Mouse (Mus musculus) limb, embryonic 13.5 days (tissue): ENCODE measurements around the gene Snapc4. TPM values are rescaled to one million over a fixed set of nuclear protein-coding genes. Genes with fewer than 3 reads are reported as not detected.

ENCODE experiments used
- ATAC-seq: fragments of 200-750 bp; cut with Nextera tagmentation; 2 replicates; pipeline ENCODE4 v1.8.0; 2017; ENCODE audit warnings: low read depth, moderate number of reproducible peaks, moderate TSS enrichment; ENCODE audit not compliant: low FRiP score
- H3K27ac ChIP-seq: fragments of 300-500 bp; sonication (generic); 2 replicates; pipeline ENCODE4 v1.5.1; 2015; ENCODE audit warnings: inconsistent platforms, mild to moderate bottlenecking, moderate library complexity
- H3K27me3 ChIP-seq: fragments of 300-500 bp; sonication (generic); 2 replicates; pipeline ENCODE4 v1.6.1; 2015; ENCODE audit warnings: mild to moderate bottlenecking, inconsistent platforms
- H3K36me3 ChIP-seq: fragments of 300-500 bp; sonication (generic); 2 replicates; pipeline ENCODE4 v1.6.1; 2015; ENCODE audit warnings: inconsistent platforms, mild to moderate bottlenecking, moderate library complexity
- H3K4me1 ChIP-seq: fragments of 300-500 bp; sonication (generic); 2 replicates; pipeline ENCODE4 v1.6.1; 2015; ENCODE audit warnings: inconsistent platforms
- H3K4me2 ChIP-seq: fragments of 300-500 bp; sonication (generic); replicated peaks from 2 replicates; pipeline ENCODE4 v1.6.1; 2015; ENCODE audit warnings: inconsistent platforms, mild to moderate bottlenecking, moderate library complexity
- H3K4me3 ChIP-seq: fragments of 300-500 bp; sonication (generic); 2 replicates; pipeline ENCODE4 v1.5.1; 2015; ENCODE audit warnings: moderate library complexity, mild to moderate bottlenecking, inconsistent platforms
- H3K9ac ChIP-seq: fragments of 300-500 bp; sonication (generic); 2 replicates; pipeline ENCODE4 v1.6.1; 2015; ENCODE audit warnings: mild to moderate bottlenecking, inconsistent platforms
- H3K9me3 ChIP-seq: fragments of 300-500 bp; sonication (generic); 2 replicates; pipeline ENCODE4 v1.6.1; 2016; ENCODE audit warnings: inconsistent platforms
- WGBS: fragments of 180-500 bp; shearing (Covaris S2); methylation state at CpG from one replicate; pipeline ENCODE4 v1.1.7; 2015; 5-methylcytosine and 5-hydroxymethylcytosine counted together
- polyA plus RNA-seq: library from polyadenylated mRNA; unstranded; fragments of >200 nt; fragmentation: Nextera tagmentation; extraction: Ambion mirVana; gene quantifications from 2 replicates; pipeline ENCODE4 v1.2.1, GENCODE M21; 2015

Snapc4 gene
- polyA plus RNA-seq, 1 experiment from 2014 or later, result 36.1 TPM

GRCm38 (mm10) chr2:26367911-26368310, 12.5 kb downstream of the Snapc4 start:
- H3K27me3 ChIP-seq, result no peaks in the 10 kb centered on the region
- H3K4me3 ChIP-seq, result no peak overlapping the region
- ATAC-seq, result no peak
- no peak overlapping the region for H3K27ac ChIP-seq
- no peak overlapping the region for H3K9ac ChIP-seq
- no peaks in the 10 kb centered on the region for H3K9me3 ChIP-seq
- no peak overlapping the region for H3K4me2 ChIP-seq
- WGBS, result 91% methylated on average over 6 of the region's 6 CpGs
- no peaks in the 10 kb centered on the region for H3K4me1 ChIP-seq
- H3K36me3 ChIP-seq, result peaks cover 99% of the 10 kb centered on the region

GRCm38 (mm10) chr2:26364738-26365465, 15.6 kb downstream of the Snapc4 start:
- H3K27me3 ChIP-seq, result no peaks in the 10 kb centered on the region
- peaks cover 75% of the 10 kb centered on the region for H3K36me3 ChIP-seq
- no peaks in the 10 kb centered on the region for H3K9me3 ChIP-seq
- H3K4me2 ChIP-seq, result no peak overlapping the region
- no peaks in the 10 kb centered on the region for H3K4me1 ChIP-seq
- H3K27ac ChIP-seq, result no peak overlapping the region
- peak overlapping the region; percentile 21; the same call in 1 of the 2 replicates for H3K9ac ChIP-seq
- no peak for ATAC-seq
- no peak overlapping the region for H3K4me3 ChIP-seq
- 86% methylated on average over 10 of the region's 10 CpGs for WGBS

GRCm38 (mm10) chr2:26363481-26363880, 17.0 kb downstream of the Snapc4 start:
- Histone ChIP-seq H3K36me3 (peaks cover 61% of the 10 kb centered on the region), H3K4me3 (no peak overlapping the region), H3K27me3 (no peaks in the 10 kb centered on the region), H3K27ac (no peak overlapping the region), H3K4me2 (no peak overlapping the region), H3K4me1 (no peaks in the 10 kb centered on the region), H3K9me3 (no peaks in the 10 kb centered on the region), H3K9ac (no peak overlapping the region)
- WGBS, result 87% methylated on average over 5 of the region's 5 CpGs
- no peak for ATAC-seq

- Histone ChIP-seq H3K4me1 (no peaks in the 10 kb centered on the region), H3K36me3 (peaks cover 56% of the 10 kb centered on the region), H3K27me3 (no peaks in the 10 kb centered on the region), H3K9me3 (no peaks in the 10 kb centered on the region), H3K27ac (no peak overlapping the region), H3K9ac (no peak overlapping the region), H3K4me2 (no peak overlapping the region), H3K4me3 (no peak overlapping the region)
- ATAC-seq, result no peak
- 88% methylated on average over 5 of the region's 5 CpGs for WGBS
Observed at GRCm38 (mm10) chr2:26362991-26363390, 17.5 kb downstream of the Snapc4 start.

- no peak within 1 kb of the TSS for H3K9ac ChIP-seq
- no peak within 1 kb of the TSS for H3K4me3 ChIP-seq
- no peak within 1 kb of the TSS for H3K27ac ChIP-seq
- WGBS, result 45% methylated on average over 3 of the region's 3 CpGs
- no peaks in the 10 kb centered on the region for H3K9me3 ChIP-seq
- no peaks in the 10 kb centered on the region for H3K4me1 ChIP-seq
- no peak for ATAC-seq
- H3K36me3 ChIP-seq, result peaks cover 34% of the 10 kb centered on the region
- no peaks in the 10 kb centered on the region for H3K27me3 ChIP-seq
- no peak within 1 kb of the TSS for H3K4me2 ChIP-seq
Observed at GRCm38 (mm10) chr2:26360772-26361171, 19.7 kb downstream of the Snapc4 start, which contains the start of gene Card9. Gene Card9 (minus strand): TSS chr2:26360918.

- WGBS, result 88% methylated on average over 6 of the region's 6 CpGs
- Histone ChIP-seq H3K36me3 (peaks cover 26% of the 10 kb centered on the region), H3K27me3 (no peaks in the 10 kb centered on the region), H3K9me3 (no peaks in the 10 kb centered on the region), H3K9ac (no peak overlapping the region), H3K27ac (no peak overlapping the region), H3K4me3 (no peak overlapping the region), H3K4me2 (no peak overlapping the region), H3K4me1 (no peaks in the 10 kb centered on the region)
- ATAC-seq, result 0 out of 2 replicates have a peak, but pooled peaks have one; percentile 2
Observed at GRCm38 (mm10) chr2:26359983-26360382, 20.5 kb downstream of the Snapc4 start.

- Histone ChIP-seq H3K4me2 (no peak overlapping the region), H3K4me1 (no peaks in the 10 kb centered on the region), H3K9me3 (no peaks in the 10 kb centered on the region), H3K4me3 (no peak overlapping the region), H3K9ac (no peak overlapping the region), H3K27me3 (no peaks in the 10 kb centered on the region), H3K27ac (no peak overlapping the region), H3K36me3 (peaks cover 14% of the 10 kb centered on the region)
- 90% methylated on average over 13 of the region's 13 CpGs for WGBS
- ATAC-seq, result no peak
Observed at GRCm38 (mm10) chr2:26358667-26359320, 21.7 kb downstream of the Snapc4 start.

- H3K4me1 ChIP-seq, result peaks cover 6% of the 10 kb centered on the region
- no peak overlapping the region for H3K4me3 ChIP-seq
- no peak overlapping the region for H3K4me2 ChIP-seq
- no peak overlapping the region for H3K9ac ChIP-seq
- H3K27ac ChIP-seq, result no peak overlapping the region
- no peaks in the 10 kb centered on the region for H3K27me3 ChIP-seq
- WGBS, result 53% methylated on average over 15 of the region's 15 CpGs
- no peak for ATAC-seq
- H3K9me3 ChIP-seq, result no peaks in the 10 kb centered on the region
- peaks cover 1% of the 10 kb centered on the region; the same call in 1 of the 2 replicates for H3K36me3 ChIP-seq
Observed at GRCm38 (mm10) chr2:26357484-26357883, 23.0 kb downstream of the Snapc4 start.

- Histone ChIP-seq H3K9me3 (no peaks in the 10 kb centered on the region), H3K27me3 (no peaks in the 10 kb centered on the region), H3K4me3 (no peak overlapping the region), H3K4me2 (no peak overlapping the region), H3K9ac (no peak overlapping the region), H3K4me1 (peaks cover 7% of the 10 kb centered on the region), H3K36me3 (no peaks in the 10 kb centered on the region), H3K27ac (no peak overlapping the region)
- WGBS, result 77% methylated on average over 7 of the region's 7 CpGs
- no peak for ATAC-seq
Observed at GRCm38 (mm10) chr2:26356678-26357077, 23.8 kb downstream of the Snapc4 start.

- no peaks in the 10 kb centered on the region for H3K9me3 ChIP-seq
- H3K4me1 ChIP-seq, result peaks cover 8% of the 10 kb centered on the region
- H3K27me3 ChIP-seq, result no peaks in the 10 kb centered on the region
- H3K9ac ChIP-seq, result no peak overlapping the region
- no peak overlapping the region for H3K4me3 ChIP-seq
- no peak overlapping the region for H3K27ac ChIP-seq
- 73% methylated on average over 4 of the region's 4 CpGs for WGBS
- no peaks in the 10 kb centered on the region for H3K36me3 ChIP-seq
- no peak for ATAC-seq
- H3K4me2 ChIP-seq, result no peak overlapping the region
Observed at GRCm38 (mm10) chr2:26356231-26356630, 24.2 kb downstream of the Snapc4 start.

GRCm38 (mm10) chr2:26354401-26354800, 26.1 kb downstream of the Snapc4 start:
- no peak for ATAC-seq

GRCm38 (mm10) chr2:26353066-26353980, 27.1 kb downstream of the Snapc4 start:
- Histone ChIP-seq H3K36me3 (peaks cover 20% of the 10 kb centered on the region), H3K4me2 (peak overlapping the region; percentile 97), H3K27me3 (no peaks in the 10 kb centered on the region), H3K4me3 (peak overlapping the region; percentile 86), H3K9ac (peak overlapping the region; percentile 87), H3K27ac (no peak overlapping the region), H3K4me1 (peaks cover 16% of the 10 kb centered on the region), H3K9me3 (no peaks in the 10 kb centered on the region)
- ATAC-seq, result no peak
- 88% methylated on average over 11 of the region's 11 CpGs for WGBS

More at GRCm38 (mm10) chr2:26354401-26354800, 26.1 kb downstream of the Snapc4 start:
- Histone ChIP-seq H3K4me3 (no peak overlapping the region), H3K4me2 (no peak overlapping the region), H3K27ac (no peak overlapping the region), H3K36me3 (peaks cover 10% of the 10 kb centered on the region), H3K27me3 (no peaks in the 10 kb centered on the region), H3K9ac (no peak overlapping the region), H3K9me3 (no peaks in the 10 kb centered on the region), H3K4me1 (peaks cover 16% of the 10 kb centered on the region)
- WGBS, result 87% methylated on average over 4 of the region's 4 CpGs
